27 mouse cellular contexts compared by ENCODE assay signal in the genomic region with DNA sequence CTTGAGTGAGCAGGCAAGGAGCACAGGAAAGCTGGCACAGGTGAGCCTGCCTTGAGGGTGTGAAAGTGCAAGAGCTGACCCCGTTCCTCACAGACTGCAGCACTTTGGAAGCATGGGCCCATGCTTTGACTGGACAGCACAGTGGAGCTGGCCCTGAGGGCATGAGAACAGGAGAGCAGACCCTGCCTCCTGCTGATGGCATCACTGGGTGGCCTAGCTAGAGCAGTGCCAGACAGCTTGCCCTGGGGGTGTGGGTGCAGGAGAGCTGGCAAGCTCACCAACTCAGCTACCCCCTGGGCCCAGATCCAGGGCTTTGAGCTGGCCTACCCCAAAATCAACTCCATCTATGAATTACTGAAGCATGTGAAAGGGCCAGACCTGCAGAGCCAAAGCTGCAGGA.
"Had no signal": no experiment of that assay in that cellular context is flagged by ENCODE, and none has a peak within 500 bp of the region (broad histone marks: within the 10 kb centered on the region; RNA-seq: fewer than 3 reads in every experiment).

No protein-coding gene starts in this region.

- DNase-seq: gastrocnemius, adult 2 months; gastrocnemius, postnatal 10 days; gastrocnemius, postnatal 25 days; heart, adult 2 months; heart, postnatal 14 days; heart, postnatal 4 days; kidney, adult 18-20 months; kidney, postnatal 10 days; kidney, postnatal 25 days; liver; liver, embryonic 13.5 days; liver, postnatal 0 days had no signal

- H3K27me3 ChIP-seq: heart, embryonic 13.5 days; heart, embryonic 15.5 days; hindbrain, embryonic 12.5 days; limb, embryonic 12.5 days; liver, embryonic 13.5 days; liver, embryonic 15.5 days had no signal

- H3K4me3 ChIP-seq: gastrocnemius, adult 2 months; heart, adult 2 months; heart, embryonic 13.5 days; heart, embryonic 15.5 days; hindbrain, embryonic 10.5 days; hindbrain, embryonic 12.5 days; layer of hippocampus, adult 2 months; left cerebral cortex, adult 2 months; limb, embryonic 10.5 days; limb, embryonic 12.5 days; liver, embryonic 13.5 days; liver, embryonic 15.5 days had no signal

- H3K9me3 ChIP-seq: heart, embryonic 13.5 days; heart, embryonic 15.5 days; hindbrain, embryonic 10.5 days; hindbrain, embryonic 12.5 days; limb, embryonic 10.5 days; limb, embryonic 12.5 days; liver, embryonic 13.5 days; liver, embryonic 15.5 days had no signal

- H3K4me2 ChIP-seq: heart, embryonic 11.5 days; heart, embryonic 13.5 days; heart, embryonic 15.5 days; hindbrain, embryonic 12.5 days; hindbrain, embryonic 14.5 days; limb, embryonic 12.5 days; liver, embryonic 11.5 days; liver, embryonic 13.5 days; liver, embryonic 15.5 days had no signal

- ATAC-seq: hindbrain, embryonic 16.5 days; inflammation-experienced regulatory T-cells, adult 6 months; intestine, postnatal 0 days; liver, postnatal 0 days had no signal

- H3K27ac ChIP-seq: gastrocnemius, adult 2 months; heart, adult 2 months; heart, embryonic 13.5 days; heart, embryonic 15.5 days; hindbrain, embryonic 10.5 days; hindbrain, embryonic 12.5 days; hindbrain, embryonic 14.5 days; layer of hippocampus, adult 2 months; left cerebral cortex, adult 2 months; limb, embryonic 10.5 days; limb, embryonic 12.5 days; liver, embryonic 13.5 days; liver, embryonic 15.5 days had no signal

- H3K9ac ChIP-seq: heart, embryonic 13.5 days; heart, embryonic 15.5 days; hindbrain, embryonic 12.5 days; hindbrain, embryonic 14.5 days; limb, embryonic 12.5 days; liver, embryonic 13.5 days; liver, embryonic 15.5 days; liver, postnatal 0 days had no signal

- H3K4me1 ChIP-seq: heart, embryonic 15.5 days; hindbrain, embryonic 10.5 days; hindbrain, embryonic 12.5 days; limb, embryonic 10.5 days; limb, embryonic 12.5 days; liver, embryonic 13.5 days; liver, embryonic 15.5 days had no signal
